Mouse (Mus musculus): ENCODE data around the gene Efcab8. TPM values are rescaled to one million over a fixed set of nuclear protein-coding genes. Genes with fewer than 3 reads are reported as not detected.

Gene Efcab8
- polyA plus RNA-seq (2015; fragmentation: Nextera tagmentation; extraction: Ambion mirVana), result 0.04 and 0.13 TPM in 2 replicates

DNA sequence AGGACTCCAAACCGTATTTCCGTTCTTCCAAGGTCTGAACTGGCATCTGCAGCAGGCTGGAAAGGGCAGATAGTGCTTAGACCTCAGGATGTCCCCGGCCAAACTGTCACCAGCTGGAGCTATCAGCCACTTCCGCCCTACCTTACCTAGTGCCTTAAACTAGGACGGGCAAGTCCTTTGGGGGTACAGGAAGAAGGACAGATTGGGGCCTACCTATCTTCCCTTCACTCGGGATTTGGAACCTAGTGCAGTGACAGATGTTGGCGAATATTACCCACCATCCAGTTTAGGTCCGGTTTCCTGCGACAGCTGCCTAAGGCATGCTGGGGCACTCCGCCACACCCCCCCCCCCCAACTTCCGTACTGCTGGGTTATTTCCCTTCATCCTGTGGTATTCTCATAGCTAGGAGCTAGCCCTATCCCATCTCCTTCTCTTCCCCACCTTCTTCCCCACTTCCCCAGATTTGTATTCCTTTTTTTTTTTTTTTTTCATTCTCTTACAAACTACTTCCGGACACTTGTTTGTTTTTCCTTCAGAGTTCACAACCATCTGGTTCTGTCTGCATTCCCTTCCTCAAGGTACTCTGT lies at the start of gene Efcab8:
Efcab8 (plus strand) TSS at position 538 of the 588 bp plus-strand sequence.
- Histone ChIP-seq H3K27ac (ENCODE audit: low read depth, low read length) (no peak within 1 kb of the TSS), H3K36me3 (ENCODE audit: control insufficient read depth, insufficient read depth) (no peaks in the 10 kb centered on the region), H3K4me3 (ENCODE audit: low read depth, low read length) (peak within 1 kb of the TSS; percentile 25), H3K9me3 (ENCODE audit: control insufficient read depth) (no peaks in the 10 kb centered on the region), H3K9ac (ENCODE audit: low read depth, low read length) (peak within 1 kb of the TSS; percentile 26; the same call in 1 of the 2 replicates), H3K4me1 (replicated peaks; ENCODE audit: control insufficient read depth, insufficient read depth, low read length) (peaks cover 8% of the 10 kb centered on the region), H3K27me3 (replicated peaks; ENCODE audit: control insufficient read depth, insufficient read depth, low read length) (no peaks in the 10 kb centered on the region), H3K4me2 (replicated peaks; ENCODE audit: low read depth) (peak within 1 kb of the TSS; percentile 68)
- 0 out of 2 replicates have a peak, but pooled peaks have one; percentile 44 for ATAC-seq
- TF ChIP-seq CTCF (IDR thresholded peaks at IDR 0.05; ENCODE audit: low read depth), result no peak
- WGBS, result 45% methylated on average over 12 of the region's 12 CpGs

DNA sequence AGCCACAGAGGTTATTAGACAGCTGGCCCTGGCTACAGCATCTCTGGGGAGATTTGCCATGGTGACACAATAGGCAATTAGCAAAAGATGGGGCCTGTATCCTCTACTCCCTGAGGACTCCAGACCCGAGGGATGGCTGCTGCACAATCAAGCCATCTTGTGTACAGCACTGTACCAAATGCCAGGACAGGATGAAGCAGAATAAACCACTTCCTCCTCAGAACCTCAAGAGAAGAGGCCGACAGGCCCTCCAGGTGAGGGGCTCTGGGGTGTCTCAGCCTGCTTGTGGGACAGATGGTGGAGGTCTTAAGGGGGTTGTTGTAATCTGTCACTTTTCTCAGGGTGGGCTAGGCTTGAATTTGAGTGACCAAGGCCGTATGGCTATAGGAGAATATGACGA lies 45.7 kb upstream of the Efcab8 start:
- Histone ChIP-seq H3K27ac (ENCODE audit: low read depth, low read length) (no peak overlapping the region), H3K4me2 (replicated peaks; ENCODE audit: low read depth) (no peak overlapping the region), H3K27me3 (replicated peaks; ENCODE audit: control insufficient read depth, insufficient read depth, low read length) (no peaks in the 10 kb centered on the region), H3K4me1 (replicated peaks; ENCODE audit: control insufficient read depth, insufficient read depth, low read length) (no peaks in the 10 kb centered on the region), H3K4me3 (ENCODE audit: low read depth, low read length) (no peak overlapping the region), H3K9ac (ENCODE audit: low read depth, low read length) (no peak overlapping the region), H3K36me3 (ENCODE audit: control insufficient read depth, insufficient read depth) (no peaks in the 10 kb centered on the region), H3K9me3 (ENCODE audit: control insufficient read depth) (no peaks in the 10 kb centered on the region)
- ATAC-seq, result no peak
- TF ChIP-seq CTCF (IDR thresholded peaks at IDR 0.05; ENCODE audit: low read depth), result no peak
- 78% methylated on average over 4 of the region's 4 CpGs for WGBS

GRCm38 (mm10) chr2:153740500-153741436 lies 39.0 kb upstream of the Efcab8 start, which contains the start of gene Mapre1:
TSS of gene Mapre1 (plus strand) at chr2:153741274.
- peaks cover 13% of the 10 kb centered on the region for H3K4me1 ChIP-seq (replicated peaks; ENCODE audit: control insufficient read depth, insufficient read depth, low read length)
- H3K4me3 ChIP-seq (ENCODE audit: low read depth, low read length), result peak within 1 kb of the TSS; percentile 96
- H3K9ac ChIP-seq (ENCODE audit: low read depth, low read length), result peak within 1 kb of the TSS; percentile 95
- TF ChIP-seq CTCF (IDR thresholded peaks at IDR 0.05; ENCODE audit: low read depth), result no peak
- no peaks in the 10 kb centered on the region for H3K36me3 ChIP-seq (ENCODE audit: control insufficient read depth, insufficient read depth)
- peak within 1 kb of the TSS; percentile 78 for H3K4me2 ChIP-seq (replicated peaks; ENCODE audit: low read depth)
- no peaks in the 10 kb centered on the region for H3K27me3 ChIP-seq (replicated peaks; ENCODE audit: control insufficient read depth, insufficient read depth, low read length)
- no peaks in the 10 kb centered on the region for H3K9me3 ChIP-seq (ENCODE audit: control insufficient read depth)
- ATAC-seq, result peak; percentile 99
- WGBS, result 10% methylated on average over 58 of the region's 58 CpGs
- H3K27ac ChIP-seq (ENCODE audit: low read depth, low read length), result peak within 1 kb of the TSS; percentile 94

DNA sequence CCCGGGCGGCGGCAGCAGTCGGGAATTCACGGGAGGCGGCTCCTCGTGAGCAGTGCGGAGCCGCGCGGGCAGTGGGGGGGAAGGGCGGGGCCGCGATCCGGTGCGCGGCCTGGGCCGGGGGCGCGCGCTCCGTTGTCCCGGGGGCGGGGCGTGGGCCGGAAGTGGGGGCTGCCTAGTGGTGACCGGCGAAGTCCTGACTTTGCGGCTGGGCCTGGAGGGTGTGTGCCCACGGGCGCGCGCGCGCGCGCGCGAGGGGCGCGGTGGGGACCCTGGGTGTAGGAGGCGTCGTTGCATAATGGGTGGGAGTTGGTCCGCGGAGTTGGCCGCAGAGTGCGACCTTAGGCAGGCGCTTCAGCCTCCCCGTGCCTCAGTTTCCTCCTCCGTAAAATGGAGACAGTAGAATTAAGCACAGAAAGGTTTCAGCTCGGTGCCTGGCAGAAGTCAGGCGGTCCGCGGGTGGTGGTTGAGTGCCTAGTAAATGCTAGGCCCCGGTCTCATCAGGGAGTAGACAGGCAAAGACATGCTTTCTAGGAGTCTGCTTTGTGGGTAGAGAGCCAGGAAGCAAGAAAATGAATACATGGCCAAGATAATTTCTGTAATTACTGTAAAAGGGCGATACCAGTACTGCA lies 38.2 kb upstream of the Efcab8 start:
- 0 out of 2 replicates have a peak, but pooled peaks cover under 1% of the 10 kb centered on the region for H3K36me3 ChIP-seq (ENCODE audit: control insufficient read depth, insufficient read depth)
- ATAC-seq, result peak; percentile 82
- H3K4me1 ChIP-seq (replicated peaks; ENCODE audit: control insufficient read depth, insufficient read depth, low read length), result peaks cover 13% of the 10 kb centered on the region
- peak overlapping the region; percentile 95 for H3K9ac ChIP-seq (ENCODE audit: low read depth, low read length)
- WGBS, result 2% methylated on average over 42 of the region's 56 CpGs
- peak overlapping the region; percentile 94 for H3K27ac ChIP-seq (ENCODE audit: low read depth, low read length)
- no peaks in the 10 kb centered on the region for H3K27me3 ChIP-seq (replicated peaks; ENCODE audit: control insufficient read depth, insufficient read depth, low read length)
- H3K9me3 ChIP-seq (ENCODE audit: control insufficient read depth), result no peaks in the 10 kb centered on the region
- H3K4me3 ChIP-seq (ENCODE audit: low read depth, low read length), result peak overlapping the region; percentile 96
- TF ChIP-seq CTCF (IDR thresholded peaks at IDR 0.05; ENCODE audit: low read depth), result no peak
- peak overlapping the region; percentile 78 for H3K4me2 ChIP-seq (replicated peaks; ENCODE audit: low read depth)

DNA sequence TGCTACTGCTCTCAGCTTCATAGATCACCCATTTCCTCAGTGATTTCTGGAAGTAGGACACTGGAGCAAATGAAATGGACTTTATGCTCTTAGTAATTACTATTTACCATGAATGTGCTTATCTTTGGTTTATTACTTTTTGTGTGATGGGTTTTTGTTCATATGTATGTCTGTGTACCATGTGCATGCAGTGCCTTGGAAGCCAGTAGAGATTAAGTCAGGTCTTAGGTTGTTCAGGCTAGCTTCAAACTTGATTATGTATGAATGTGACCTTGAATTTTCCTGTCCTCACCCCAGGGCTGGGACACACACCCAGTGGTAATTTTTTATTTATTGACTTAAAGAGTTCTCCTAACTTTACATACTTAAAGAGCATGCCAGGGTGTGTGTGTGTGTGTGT lies 31.7 kb upstream of the Efcab8 start:
- no peak overlapping the region for H3K9ac ChIP-seq (ENCODE audit: low read depth, low read length)
- no peak overlapping the region for H3K4me3 ChIP-seq (ENCODE audit: low read depth, low read length)
- peak; percentile 71 for ATAC-seq
- no peak overlapping the region for H3K27ac ChIP-seq (ENCODE audit: low read depth, low read length)
- H3K9me3 ChIP-seq (ENCODE audit: control insufficient read depth), result no peaks in the 10 kb centered on the region
- no peaks in the 10 kb centered on the region for H3K27me3 ChIP-seq (replicated peaks; ENCODE audit: control insufficient read depth, insufficient read depth, low read length)
- H3K4me2 ChIP-seq (replicated peaks; ENCODE audit: low read depth), result no peak overlapping the region
- no peak for TF ChIP-seq CTCF (IDR thresholded peaks at IDR 0.05; ENCODE audit: low read depth)
- peaks cover 12% of the 10 kb centered on the region; the same call in 1 of the 2 replicates for H3K36me3 ChIP-seq (ENCODE audit: control insufficient read depth, insufficient read depth)
- H3K4me1 ChIP-seq (replicated peaks; ENCODE audit: control insufficient read depth, insufficient read depth, low read length), result peaks cover 5% of the 10 kb centered on the region

DNA sequence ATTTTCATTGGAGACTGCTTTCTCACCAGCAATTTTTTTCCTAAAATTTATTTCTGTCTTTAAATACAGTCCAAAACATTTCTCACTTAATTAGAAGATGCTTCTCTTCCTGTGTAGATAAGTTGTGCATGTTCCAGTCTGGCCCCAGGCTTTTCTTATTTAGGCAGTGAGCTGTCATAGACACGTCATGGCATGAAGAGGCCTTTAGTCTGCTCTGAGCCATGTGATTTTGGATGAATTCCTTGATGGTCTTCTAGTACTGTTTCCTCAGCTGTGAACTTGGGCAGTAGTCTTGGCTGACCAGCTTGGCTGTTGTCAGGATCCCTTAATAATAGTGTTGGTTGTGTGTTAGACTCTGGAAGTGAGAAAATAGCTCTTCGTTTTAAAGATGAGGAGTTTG lies 29.4 kb upstream of the Efcab8 start:
- H3K27ac ChIP-seq (ENCODE audit: low read depth, low read length), result no peak overlapping the region
- WGBS, result 88% methylated on average over 2 of the region's 2 CpGs
- H3K27me3 ChIP-seq (replicated peaks; ENCODE audit: control insufficient read depth, insufficient read depth, low read length), result no peaks in the 10 kb centered on the region
- no peaks in the 10 kb centered on the region for H3K9me3 ChIP-seq (ENCODE audit: control insufficient read depth)
- H3K9ac ChIP-seq (ENCODE audit: low read depth, low read length), result no peak overlapping the region
- peaks cover 12% of the 10 kb centered on the region; the same call in 1 of the 2 replicates for H3K36me3 ChIP-seq (ENCODE audit: control insufficient read depth, insufficient read depth)
- no peak for TF ChIP-seq CTCF (IDR thresholded peaks at IDR 0.05; ENCODE audit: low read depth)
- H3K4me1 ChIP-seq (replicated peaks; ENCODE audit: control insufficient read depth, insufficient read depth, low read length), result 0 out of 2 replicates have a peak, but pooled peaks cover 2% of the 10 kb centered on the region
- ATAC-seq, result no peak
- no peak overlapping the region for H3K4me2 ChIP-seq (replicated peaks; ENCODE audit: low read depth)
- H3K4me3 ChIP-seq (ENCODE audit: low read depth, low read length), result no peak overlapping the region

Data from intestine, postnatal 0 days (tissue).